Mouse (Mus musculus): Measurements from ENCODE around the gene Ptprt. TPM values are rescaled to one million over a fixed set of nuclear protein-coding genes. Genes with fewer than 3 reads are reported as not detected.
"Not testable (repeated sequence)": the region's sequence is repeated elsewhere in the genome, so short reads cannot be mapped to it uniquely, and the experiment has no call there.

The Ptprt gene
- polyA plus RNA-seq, 1 experiment from 2014 or later, result 0.38 TPM

DNA sequence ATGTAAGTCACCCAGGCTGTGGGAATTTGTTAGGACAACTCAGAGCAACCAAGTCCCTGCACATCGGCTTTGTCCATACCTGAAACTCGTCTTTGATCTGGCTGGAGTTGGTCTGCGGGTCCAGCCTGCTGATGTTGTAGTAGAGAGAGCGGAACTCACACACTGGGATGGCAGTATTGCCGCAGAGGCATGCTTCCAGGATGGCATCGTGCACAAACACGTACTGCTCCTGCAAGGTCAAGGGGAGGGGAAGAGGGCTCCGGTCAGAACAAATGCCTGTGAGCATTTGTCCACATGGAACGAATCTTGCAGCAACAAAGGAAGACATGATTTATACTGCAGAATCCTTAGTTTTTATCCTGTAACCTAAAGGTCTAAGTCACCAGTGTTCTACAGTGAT, 1107.3 kb downstream of the Ptprt start:
- H3K9me3 ChIP-seq (replicated peaks), result no peaks in the 10 kb centered on the region
- H3K36me3 ChIP-seq, result no peaks in the 10 kb centered on the region
- H3K27me3 ChIP-seq (ENCODE audit: low read depth, poor library complexity, severe bottlenecking), result no peaks in the 10 kb centered on the region
- 88% methylated on average over 9 of the region's 9 CpGs for WGBS
- H3K4me3 ChIP-seq, result no peak overlapping the region
- DNase-seq (ENCODE audit: low spot score), result no peak
- H3K4me1 ChIP-seq, result no peaks in the 10 kb centered on the region
- no peak overlapping the region for H3K27ac ChIP-seq (replicated peaks)

GRCm38 (mm10) chr2:161552011-161552410, 1108.9 kb downstream of the Ptprt start:
- Histone ChIP-seq H3K4me1 (no peaks in the 10 kb centered on the region), H3K27me3 (ENCODE audit: low read depth, poor library complexity, severe bottlenecking) (no peaks in the 10 kb centered on the region), H3K27ac (replicated peaks) (no peak overlapping the region), H3K9me3 (replicated peaks) (no peaks in the 10 kb centered on the region), H3K4me3 (no peak overlapping the region), H3K36me3 (no peaks in the 10 kb centered on the region)
- no peak for DNase-seq (ENCODE audit: low spot score)
- WGBS, result 87% methylated on average over 2 of the region's 2 CpGs

- H3K4me3 ChIP-seq, result no peak overlapping the region
- H3K27ac ChIP-seq (replicated peaks), result no peak overlapping the region
- DNase-seq (ENCODE audit: low spot score), result no peak
- H3K9me3 ChIP-seq (replicated peaks), result no peaks in the 10 kb centered on the region
- H3K36me3 ChIP-seq, result no peaks in the 10 kb centered on the region
- H3K27me3 ChIP-seq (ENCODE audit: low read depth, poor library complexity, severe bottlenecking), result no peaks in the 10 kb centered on the region
- 89% methylated on average over 5 of the region's 5 CpGs for WGBS
- peaks cover 6% of the 10 kb centered on the region; the same call in 1 of the 2 replicates for H3K4me1 ChIP-seq
Measured at GRCm38 (mm10) chr2:161549577-161549976, 1111.4 kb downstream of the Ptprt start.

- H3K36me3 ChIP-seq, result no peaks in the 10 kb centered on the region
- no peak for DNase-seq (ENCODE audit: low spot score)
- no peak overlapping the region for H3K27ac ChIP-seq (replicated peaks)
- no peak overlapping the region for H3K4me3 ChIP-seq
- H3K9me3 ChIP-seq (replicated peaks), result no peaks in the 10 kb centered on the region
- WGBS, result 96% methylated on average over 5 of the region's 5 CpGs
- H3K27me3 ChIP-seq (ENCODE audit: low read depth, poor library complexity, severe bottlenecking), result no peaks in the 10 kb centered on the region
- peaks cover 6% of the 10 kb centered on the region; the same call in 1 of the 2 replicates for H3K4me1 ChIP-seq
Measured at GRCm38 (mm10) chr2:161547318-161547717, 1113.6 kb downstream of the Ptprt start.

- no peak overlapping the region for H3K4me3 ChIP-seq
- H3K4me1 ChIP-seq, result peaks cover 14% of the 10 kb centered on the region
- H3K27ac ChIP-seq (replicated peaks), result no peak overlapping the region
- WGBS, result 87% methylated on average over 4 of the region's 4 CpGs
- no peaks in the 10 kb centered on the region for H3K36me3 ChIP-seq
- H3K27me3 ChIP-seq (ENCODE audit: low read depth, poor library complexity, severe bottlenecking), result no peaks in the 10 kb centered on the region
- no peaks in the 10 kb centered on the region for H3K9me3 ChIP-seq (replicated peaks)
- no peak for DNase-seq (ENCODE audit: low spot score)
Measured at GRCm38 (mm10) chr2:161545406-161545805, 1115.5 kb downstream of the Ptprt start.

- no peak for DNase-seq (ENCODE audit: low spot score)
- H3K36me3 ChIP-seq, result no peaks in the 10 kb centered on the region
- no peaks in the 10 kb centered on the region for H3K27me3 ChIP-seq (ENCODE audit: low read depth, poor library complexity, severe bottlenecking)
- WGBS, result 92% methylated on average over 7 of the region's 7 CpGs
- H3K4me1 ChIP-seq, result no peaks in the 10 kb centered on the region
- no peak overlapping the region for H3K27ac ChIP-seq (replicated peaks)
- H3K4me3 ChIP-seq, result no peak overlapping the region
- H3K9me3 ChIP-seq (replicated peaks), result no peaks in the 10 kb centered on the region
Measured at GRCm38 (mm10) chr2:161534151-161534550, 1126.8 kb downstream of the Ptprt start.

DNA sequence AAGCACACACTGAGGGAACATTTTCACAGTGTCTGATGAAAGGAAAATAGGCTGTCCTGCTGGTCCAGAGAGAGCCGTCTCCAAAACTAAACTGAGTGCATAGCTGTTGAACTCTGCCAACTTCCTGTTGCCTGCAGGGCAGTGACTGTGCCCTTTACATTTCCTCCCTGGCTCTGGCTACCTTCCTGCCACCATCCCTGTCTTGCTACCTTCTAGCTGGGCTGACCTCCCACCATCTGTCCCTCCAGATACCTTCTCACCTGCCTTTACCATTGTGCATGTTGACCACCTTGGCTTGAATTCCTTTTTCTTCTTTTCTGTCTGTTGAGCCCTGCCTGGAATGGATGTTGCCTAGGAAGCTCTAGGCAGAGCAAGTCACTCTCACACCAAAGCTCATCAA, 1133.8 kb downstream of the Ptprt start:
- no peak for DNase-seq (ENCODE audit: low spot score)
- H3K27ac ChIP-seq (replicated peaks), result no peak overlapping the region
- H3K9me3 ChIP-seq (replicated peaks), result no peaks in the 10 kb centered on the region
- WGBS, result 75% methylated on average over 1 of the region's 1 CpGs
- H3K4me1 ChIP-seq, result no peaks in the 10 kb centered on the region
- H3K4me3 ChIP-seq, result no peak overlapping the region
- no peaks in the 10 kb centered on the region for H3K36me3 ChIP-seq
- H3K27me3 ChIP-seq (ENCODE audit: low read depth, poor library complexity, severe bottlenecking), result no peaks in the 10 kb centered on the region

DNA sequence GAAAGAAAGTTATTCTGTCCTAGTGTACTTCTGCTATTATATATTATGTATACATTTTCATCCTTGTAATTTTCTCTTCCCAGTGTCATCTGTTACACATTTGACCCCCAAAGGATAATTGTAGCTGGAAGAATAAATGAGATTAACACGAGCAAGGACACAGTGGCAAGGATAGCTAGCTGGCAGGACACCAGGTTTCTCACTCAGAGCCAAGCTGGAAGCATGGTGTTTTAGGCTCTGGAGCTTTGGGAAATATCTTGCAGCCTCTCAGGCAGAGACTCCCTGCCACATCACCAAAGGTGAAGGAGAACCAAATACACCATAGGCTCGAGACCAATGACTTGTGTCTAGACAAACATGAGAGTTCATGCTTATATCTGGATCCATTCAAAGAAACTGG, 1141.3 kb downstream of the Ptprt start:
- 80% methylated on average over 2 of the region's 2 CpGs for WGBS
- Histone ChIP-seq H3K4me1 (no peaks in the 10 kb centered on the region), H3K9me3 (replicated peaks) (no peaks in the 10 kb centered on the region), H3K27ac (replicated peaks) (no peak overlapping the region), H3K27me3 (ENCODE audit: low read depth, poor library complexity, severe bottlenecking) (no peaks in the 10 kb centered on the region), H3K36me3 (no peaks in the 10 kb centered on the region), H3K4me3 (no peak overlapping the region)
- DNase-seq (ENCODE audit: low spot score), result no peak

GRCm38 (mm10) chr2:161516921-161517320, 1144.0 kb downstream of the Ptprt start:
- DNase-seq (ENCODE audit: low spot score), result no peak

GRCm38 (mm10) chr2:161513256-161513655, 1147.7 kb downstream of the Ptprt start:
- Histone ChIP-seq H3K9me3 (replicated peaks) (no peaks in the 10 kb centered on the region), H3K36me3 (no peaks in the 10 kb centered on the region), H3K4me3 (no peak overlapping the region), H3K27ac (replicated peaks) (no peak overlapping the region), H3K27me3 (ENCODE audit: low read depth, poor library complexity, severe bottlenecking) (no peaks in the 10 kb centered on the region), H3K4me1 (peaks cover 16% of the 10 kb centered on the region)
- 86% methylated on average over 1 of the region's 1 CpGs for WGBS
- no peak for DNase-seq (ENCODE audit: low spot score)

More at GRCm38 (mm10) chr2:161516921-161517320, 1144.0 kb downstream of the Ptprt start:
- Histone ChIP-seq H3K4me1 (no peaks in the 10 kb centered on the region), H3K27ac (replicated peaks) (no peak overlapping the region), H3K27me3 (ENCODE audit: low read depth, poor library complexity, severe bottlenecking) (no peaks in the 10 kb centered on the region), H3K9me3 (replicated peaks) (no peaks in the 10 kb centered on the region), H3K4me3 (no peak overlapping the region), H3K36me3 (no peaks in the 10 kb centered on the region)
- WGBS, result 76% methylated on average over 5 of the region's 5 CpGs

GRCm38 (mm10) chr2:161511880-161512570, 1148.9 kb downstream of the Ptprt start:
- 16% methylated on average over 6 of the region's 15 CpGs for WGBS
- peaks cover 16% of the 10 kb centered on the region for H3K4me1 ChIP-seq
- not testable (repeated sequence) for H3K4me3 ChIP-seq; H3K27ac ChIP-seq (replicated peaks); H3K27me3 ChIP-seq (ENCODE audit: low read depth, poor library complexity, severe bottlenecking); H3K9me3 ChIP-seq (replicated peaks); H3K36me3 ChIP-seq
- DNase-seq (ENCODE audit: low spot score), result peak; percentile 26

DNA sequence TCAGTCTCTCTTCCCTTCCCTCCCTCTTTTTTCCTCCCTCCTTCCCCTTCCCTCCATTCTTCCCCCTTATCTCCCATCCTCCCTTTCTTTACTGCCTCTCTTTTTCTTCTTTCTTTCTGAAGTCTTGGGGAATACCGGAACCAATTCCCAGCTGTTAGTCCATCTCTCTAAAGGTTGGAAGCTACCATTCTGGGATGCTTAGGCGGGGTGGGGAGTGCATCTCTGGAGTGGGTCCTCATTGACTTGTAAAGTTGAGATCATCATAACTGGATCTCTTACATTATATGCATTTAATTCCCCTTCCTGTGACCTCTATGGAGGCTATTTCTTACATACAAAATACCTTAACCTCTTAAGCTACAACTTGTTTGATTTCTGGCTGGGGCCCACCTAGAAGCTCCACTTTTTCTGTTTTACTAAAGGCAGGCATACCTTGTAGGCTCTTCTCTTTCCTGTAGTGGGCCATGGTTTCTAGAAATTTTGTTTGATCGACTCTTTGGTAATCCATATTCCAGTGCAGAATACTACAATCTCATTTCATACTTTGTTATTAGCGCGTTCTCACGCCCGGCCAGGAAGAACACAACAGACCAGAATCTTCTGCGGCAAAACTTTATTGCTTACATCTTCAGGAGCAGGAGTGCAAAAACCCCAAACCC, 1149.7 kb downstream of the Ptprt start:
- Histone ChIP-seq H3K36me3 (no peaks in the 10 kb centered on the region), H3K27me3 (ENCODE audit: low read depth, poor library complexity, severe bottlenecking) (no peaks in the 10 kb centered on the region), H3K4me1 (peaks cover 16% of the 10 kb centered on the region), H3K27ac (replicated peaks) (peak overlapping the region; percentile 85), H3K4me3 (peak overlapping the region; percentile 62), H3K9me3 (replicated peaks) (no peaks in the 10 kb centered on the region)
- no peak for DNase-seq (ENCODE audit: low spot score)
- WGBS, result 21% methylated on average over 8 of the region's 8 CpGs

- H3K27me3 ChIP-seq (ENCODE audit: low read depth, poor library complexity, severe bottlenecking), result no peaks in the 10 kb centered on the region; the same call in 1 of the 2 replicates
- DNase-seq (ENCODE audit: low spot score), result peak; percentile 63
- H3K27ac ChIP-seq (replicated peaks), result peak overlapping the region; percentile 75
Measured at GRCm38 (mm10) chr2:161499097-161499899, 1161.6 kb downstream of the Ptprt start.

More at GRCm38 (mm10) chr2:161499097-161499899, 1161.6 kb downstream of the Ptprt start:
- Histone ChIP-seq H3K4me3 (peak overlapping the region; percentile 50), H3K9me3 (replicated peaks) (no peaks in the 10 kb centered on the region), H3K4me1 (peaks cover 21% of the 10 kb centered on the region), H3K36me3 (no peaks in the 10 kb centered on the region)
- 5% methylated on average over 13 of the region's 13 CpGs for WGBS
